Comparison of ENCODE assay signal across 1 mouse cellular context in the genomic region with DNA sequence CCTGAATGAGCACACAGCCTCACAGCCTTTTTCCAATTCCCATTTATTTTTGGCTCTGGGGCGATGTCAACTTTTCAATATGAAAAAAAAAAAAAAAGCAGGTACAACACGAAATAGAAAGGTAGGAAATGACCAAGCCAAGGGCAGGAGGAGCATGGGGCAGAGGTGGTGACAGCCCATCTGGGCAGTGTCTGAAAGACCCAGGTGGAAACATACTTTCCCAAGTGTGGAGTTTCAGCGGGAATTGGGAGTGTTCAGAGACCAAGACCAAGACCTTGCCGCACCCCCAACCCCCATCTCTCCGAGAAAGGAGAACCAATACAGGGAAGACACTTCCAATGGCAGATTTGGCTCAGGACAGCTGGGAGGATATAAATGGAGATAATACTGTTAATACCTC.
TF ChIP-seq lines count a peak whose summit lies in the region.

No protein-coding gene starts in this region.

TF ChIP-seq in CH12.LX, 34 proteins besides CTCF, POLR2A, EP300 and RAD21:
- TF ChIP-seq MAZ (IDR thresholded peaks at IDR 0.05; ENCODE audit: low read depth, low read length) (no peak), ZNF384 (IDR thresholded peaks at IDR 0.05; ENCODE audit: low read depth, low read length) (peak; percentile 22; the same call in 1 of the 2 replicates)
